Mouse (Mus musculus): ENCODE results near the gene Ino80.

Ino80 gene

GRCm38 (mm10) chr2:119454558-119454957 is 22.9 kb downstream of the Ino80 start:
- in situ Hi-C loops (cut with MboI, MseI): loop anchor here in 1 of 2 experiments (5.0 kb wide), 1 partner anchor 82 kb away; no protein-coding TSS in a partner anchor

DNA sequence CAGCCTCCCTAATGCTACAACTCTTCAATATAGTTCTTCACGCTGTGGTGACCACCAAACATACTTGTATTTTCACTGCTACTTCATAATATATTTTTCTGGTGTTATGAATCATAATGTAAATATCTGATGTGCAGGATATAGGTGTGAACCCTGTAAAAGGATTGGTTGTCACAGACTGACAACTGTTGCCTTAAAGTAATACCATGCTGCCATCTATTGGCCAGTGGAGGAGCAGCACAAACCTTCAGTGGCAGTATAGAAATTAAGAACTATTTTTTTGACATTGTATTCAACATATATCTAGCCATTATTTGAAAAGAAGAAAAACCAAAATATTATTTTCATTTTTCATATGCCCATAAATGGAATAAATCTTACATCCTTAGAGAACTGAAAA is 40.5 kb downstream of the Ino80 start:
- in situ Hi-C loops (cut with MboI, MseI): loop anchor here in 1 of 2 experiments (5.0 kb wide), 1 partner anchor 140 kb away; no protein-coding TSS in a partner anchor

GRCm38 (mm10) chr2:119436467-119436866 is 41.0 kb downstream of the Ino80 start:
- in situ Hi-C loops (cut with MboI, MseI): loop anchor here in 1 of 2 experiments (5.0 kb wide), 1 partner anchor 139 kb away; no protein-coding TSS in a partner anchor

GRCm38 (mm10) chr2:119413819-119414218 is 63.7 kb downstream of the Ino80 start:
- in situ Hi-C loops (cut with MboI, MseI): no loop called here

- in situ Hi-C loops (cut with MboI, MseI): no loop called here
Observed at GRCm38 (mm10) chr2:119411674-119412073, 65.8 kb downstream of the Ino80 start.

GRCm38 (mm10) chr2:119411016-119411415 is 66.5 kb downstream of the Ino80 start:
- in situ Hi-C loops (cut with MboI, MseI): no loop called here

DNA sequence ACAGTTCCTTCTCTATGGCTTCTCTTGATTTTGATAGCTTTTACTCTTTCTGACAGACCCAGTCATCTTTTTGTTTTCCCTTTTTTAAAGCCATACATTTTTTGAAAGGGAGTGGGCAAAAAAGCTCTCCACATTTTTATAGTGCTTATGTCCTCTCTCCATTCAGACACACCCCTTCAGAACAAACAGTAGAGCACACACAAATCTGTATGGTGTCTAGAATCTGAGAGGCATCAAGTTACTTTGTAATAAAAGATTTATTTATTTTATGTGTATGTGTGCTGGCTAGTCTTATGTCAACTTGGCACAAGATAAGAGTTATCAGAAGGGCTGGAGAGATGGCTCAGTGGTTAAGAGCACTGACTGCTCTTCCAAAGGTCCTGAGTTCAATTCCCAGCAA is 68.8 kb downstream of the Ino80 start:
- in situ Hi-C loops (cut with MboI, MseI): no loop called here

GRCm38 (mm10) chr2:119408278-119408677 is 69.2 kb downstream of the Ino80 start:
- in situ Hi-C loops (cut with MboI, MseI): no loop called here

- in situ Hi-C loops (cut with MboI, MseI): no loop called here
Observed at GRCm38 (mm10) chr2:119399313-119399712, 78.2 kb downstream of the Ino80 start.

- in situ Hi-C loops (cut with MboI, MseI): no loop called here
Observed at GRCm38 (mm10) chr2:119398665-119399064, 78.8 kb downstream of the Ino80 start.

GRCm38 (mm10) chr2:119398252-119398651 is 79.2 kb downstream of the Ino80 start:
- in situ Hi-C loops (cut with MboI, MseI): no loop called here

DNA sequence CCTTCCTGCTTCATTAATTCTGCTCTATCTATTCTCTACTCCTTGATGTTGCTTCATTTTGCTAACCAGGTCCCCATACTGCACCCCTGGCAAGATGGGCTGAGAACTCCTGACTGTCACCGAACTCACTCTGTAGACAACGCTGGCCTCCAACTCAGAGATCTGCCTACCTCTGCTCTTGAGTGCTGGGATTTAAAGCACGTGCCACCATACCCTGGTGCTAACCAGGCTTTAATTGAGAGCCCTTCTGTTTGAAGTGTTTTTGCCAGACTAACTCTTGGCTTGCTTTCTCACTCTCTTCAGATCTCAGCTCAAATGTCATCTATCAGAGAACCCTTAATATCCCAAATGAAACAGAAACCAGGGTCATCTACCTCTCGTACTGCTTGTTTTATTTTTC is 87.5 kb downstream of the Ino80 start:
- in situ Hi-C loops (cut with MboI, MseI): no loop called here

DNA sequence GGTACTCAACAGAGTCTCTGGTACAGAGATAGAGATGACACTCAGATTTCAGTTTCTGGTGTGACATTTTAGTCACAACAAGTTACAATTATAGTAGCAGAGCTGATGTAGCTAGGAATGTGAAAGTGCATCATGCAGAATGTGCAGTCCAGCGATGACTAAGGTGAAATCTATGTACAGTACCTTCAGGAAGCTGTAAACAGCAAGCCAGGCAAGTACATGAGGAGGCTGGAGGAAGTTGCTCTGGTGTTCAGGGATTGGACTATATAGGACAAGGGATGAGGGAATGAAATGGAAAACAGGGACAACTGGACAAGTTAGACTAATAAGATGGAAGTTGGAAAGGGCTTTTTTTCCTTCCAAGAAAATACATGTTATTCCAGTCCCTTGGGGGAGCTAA is 89.2 kb downstream of the Ino80 start:
- in situ Hi-C loops (cut with MboI, MseI): no loop called here

DNA sequence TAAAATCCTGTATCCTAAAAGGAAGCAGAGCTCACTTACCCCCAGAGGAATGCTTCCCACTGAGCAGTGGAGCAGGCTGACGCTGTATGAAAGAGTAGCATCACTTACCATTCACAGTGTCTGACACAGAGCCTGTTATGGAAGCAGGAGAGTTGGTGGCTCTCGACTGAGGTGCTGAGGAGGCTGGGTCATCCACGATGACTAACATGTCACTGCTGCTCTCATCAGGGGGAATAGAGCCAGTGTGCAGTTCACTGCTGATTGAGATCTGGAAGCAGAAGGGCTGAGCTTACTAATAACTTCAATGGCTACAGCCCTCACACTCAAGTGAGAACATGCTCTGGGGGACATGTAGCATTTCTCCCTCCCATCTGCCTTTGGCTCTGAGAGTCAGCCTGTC is 98.0 kb downstream of the Ino80 start:
- in situ Hi-C loops (cut with MboI, MseI): no loop called here

DNA sequence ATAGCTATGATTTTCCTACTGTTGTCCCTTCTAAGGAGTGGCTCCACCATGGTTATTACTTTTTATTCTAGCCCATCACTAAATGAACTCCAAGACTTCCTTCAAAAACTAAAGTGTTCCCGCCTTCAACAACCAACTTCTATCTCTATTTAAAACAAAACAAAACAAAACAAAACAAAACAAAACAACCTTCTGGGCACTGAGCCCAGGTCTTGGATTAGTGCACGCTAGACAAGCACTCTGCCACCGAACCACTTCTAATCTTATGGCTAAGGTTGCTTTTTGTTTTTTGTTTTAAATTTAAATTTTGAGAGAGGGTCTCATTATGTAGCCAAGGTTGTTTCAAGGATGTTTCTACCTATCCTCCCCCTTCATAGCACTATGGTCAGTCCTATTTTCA is 99.7 kb downstream of the Ino80 start:
- in situ Hi-C loops (cut with MboI, MseI): no loop called here

GRCm38 (mm10) chr2:119377286-119377685 is 100.2 kb downstream of the Ino80 start:
- in situ Hi-C loops (cut with MboI, MseI): no loop called here

DNA sequence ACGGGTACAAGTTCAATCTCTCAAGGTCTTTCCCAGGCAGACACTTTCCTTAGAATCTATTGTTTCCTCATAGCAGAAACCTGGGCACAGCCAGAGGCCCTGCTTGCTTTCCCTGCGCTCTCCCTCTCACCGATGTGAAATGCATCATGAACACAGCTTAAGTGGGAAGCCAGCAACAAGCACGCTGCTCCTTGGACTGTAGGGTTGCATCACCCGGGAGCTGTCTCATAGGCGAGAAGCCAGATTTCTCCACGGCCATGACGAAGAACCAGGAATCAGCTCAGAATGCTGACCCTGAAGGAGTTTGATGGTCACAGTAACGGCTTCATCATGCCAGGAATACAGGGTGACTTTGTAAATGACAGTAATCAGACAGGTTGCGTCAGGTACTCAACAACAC is 107.4 kb downstream of the Ino80 start:
- in situ Hi-C loops (cut with MboI, MseI): loop anchor here in 1 of 2 experiments (5.0 kb wide), 1 partner anchor 82 kb away; no protein-coding TSS in a partner anchor

GRCm38 (mm10) chr2:119367346-119367745 is 110.1 kb downstream of the Ino80 start:
- in situ Hi-C loops (cut with MboI, MseI): no loop called here

DNA sequence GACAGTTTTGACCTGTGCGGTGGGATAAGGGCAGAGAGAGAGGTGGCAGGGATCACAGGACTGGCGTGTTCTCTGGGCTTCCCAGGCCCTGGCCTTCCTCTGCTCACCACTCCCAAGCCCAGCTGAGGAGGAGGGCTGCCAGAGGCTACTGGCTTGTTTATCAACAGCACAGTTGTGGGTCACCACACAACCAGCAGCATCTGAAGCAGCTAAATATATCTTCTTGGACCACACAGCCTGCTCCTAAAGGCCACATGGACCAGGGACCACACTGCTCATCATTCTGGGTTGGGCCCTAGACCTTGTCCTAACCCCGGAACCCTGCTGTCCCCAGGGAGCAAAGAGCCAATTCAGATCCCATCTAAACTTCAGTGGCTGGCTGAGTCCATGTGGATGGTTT is 112.5 kb downstream of the Ino80 start:
- in situ Hi-C loops (cut with MboI, MseI): no loop called here

GRCm38 (mm10) chr2:119359721-119360291 is 117.7 kb downstream of the Ino80 start:
- in situ Hi-C loops (cut with MboI, MseI): no loop called here

GRCm38 (mm10) chr2:119358249-119358648 is 119.2 kb downstream of the Ino80 start:
- in situ Hi-C loops (cut with MboI, MseI): no loop called here

DNA sequence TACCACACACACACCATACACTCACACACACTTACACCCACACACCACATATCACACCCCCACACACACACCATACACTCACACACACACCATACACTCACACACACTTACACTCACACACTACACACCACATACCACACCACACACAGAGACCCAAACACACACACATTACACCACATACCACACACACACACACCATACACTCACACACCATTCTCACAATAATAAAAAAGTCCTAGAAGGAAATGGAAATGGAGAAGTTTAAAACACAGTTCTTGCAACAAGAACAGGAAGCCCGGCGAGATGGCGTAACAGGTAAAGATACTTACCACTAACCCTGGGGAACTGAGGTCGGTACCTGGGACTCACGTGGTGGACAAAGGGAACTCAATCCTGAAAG is 120.7 kb downstream of the Ino80 start:
- in situ Hi-C loops (cut with MboI, MseI): no loop called here

GRCm38 (mm10) chr2:119356310-119356709 is 121.2 kb downstream of the Ino80 start:
- in situ Hi-C loops (cut with MboI, MseI): no loop called here

- in situ Hi-C loops (cut with MboI, MseI): no loop called here
Observed at GRCm38 (mm10) chr2:119355651-119356050, 121.8 kb downstream of the Ino80 start.

Measured in T-helper 17 cell (primary cell).